Mouse (Mus musculus) frontal cortex, postnatal 36 days (tissue): Measurements from ENCODE around the gene Aldh3b2.
A peak's percentile ranks its signal among the peaks of the same experiment; 100 is the strongest.

Source experiments
- DNase-seq, 2 experiments: peaks; one replicate each; pipeline ENCODE4 v3.0.0; 2022; ENCODE audit warnings: low spot score in 2 of 2

The Aldh3b2 gene

GRCm38 (mm10) chr19:4012432-4013022 lies 40.4 kb downstream of the Aldh3b2 start, which contains the start of gene Ndufv1:
TSS of gene Ndufv1 (minus strand) at chr19:4012806.
- peak; percentile 97 to 99 for DNase-seq

- no peak for DNase-seq
These were observed 40.9 kb downstream of the Aldh3b2 start for GRCm38 (mm10) chr19:4013066-4013465.

GRCm38 (mm10) chr19:4014802-4015201 lies 42.7 kb downstream of the Aldh3b2 start:
- DNase-seq: no peak

GRCm38 (mm10) chr19:4015635-4016034 lies 43.5 kb downstream of the Aldh3b2 start:
- DNase-seq: no peak

GRCm38 (mm10) chr19:4017921-4018587 lies 45.9 kb downstream of the Aldh3b2 start:
- DNase-seq: no peak

GRCm38 (mm10) chr19:4018743-4019583 lies 46.8 kb downstream of the Aldh3b2 start:
- peak; percentile 68 to 87 for DNase-seq

- no peak for DNase-seq
These were observed 51.1 kb downstream of the Aldh3b2 start for GRCm38 (mm10) chr19:4023185-4023584.

- DNase-seq: no peak
These were observed 55.4 kb downstream of the Aldh3b2 start for GRCm38 (mm10) chr19:4027576-4027975.
